Mouse (Mus musculus) neural tube, embryonic 14.5 days (tissue): ENCODE measurements around the gene Camk1g. TPM values are rescaled to one million over a fixed set of nuclear protein-coding genes. Genes with fewer than 3 reads are reported as not detected.

Source experiments
- ATAC-seq: fragments of 200-750 bp; cut with Nextera tagmentation; 2 replicates; pipeline ENCODE4 v1.8.0; 2017; ENCODE audit warnings: low read depth, mild to moderate bottlenecking, moderate TSS enrichment, moderate library complexity
- H3K27ac ChIP-seq: fragments of 300-500 bp; sonication (generic); 2 replicates; pipeline ENCODE4 v1.5.1; 2014; ENCODE audit warnings: low read depth, mild to moderate bottlenecking, control low read depth, low read length, moderate library complexity, mixed read lengths
- H3K27me3 ChIP-seq: fragments of 300-500 bp; sonication (generic); 2 replicates; pipeline ENCODE4 v1.6.1; 2014; ENCODE audit warnings: low read length; ENCODE audit not compliant: control insufficient read depth, insufficient read depth
- H3K36me3 ChIP-seq: fragments of 300-500 bp; sonication (generic); 2 replicates; pipeline ENCODE4 v1.6.1; 2014; ENCODE audit warnings: low read length, mixed read lengths; ENCODE audit not compliant: control insufficient read depth, insufficient read depth
- H3K4me1 ChIP-seq: fragments of 300-500 bp; sonication (generic); 2 replicates; pipeline ENCODE4 v1.6.1; 2014; ENCODE audit warnings: low read length; ENCODE audit not compliant: control insufficient read depth, insufficient read depth
- H3K4me2 ChIP-seq: fragments of 300-500 bp; sonication (generic); 2 replicates; pipeline ENCODE4 v1.6.1; 2014; ENCODE audit warnings: mild to moderate bottlenecking, low read depth, low read length, control low read depth
- H3K4me3 ChIP-seq: fragments of 300-500 bp; sonication (generic); 2 replicates; pipeline ENCODE4 v1.5.1; 2014; ENCODE audit warnings: low read depth, low read length, control low read depth, mixed read lengths
- H3K9ac ChIP-seq: fragments of 300-500 bp; sonication (generic); replicated peaks from 2 replicates; pipeline ENCODE4 v1.6.1; 2014; ENCODE audit warnings: low read depth, mild to moderate bottlenecking, control low read depth, low read length, mixed read lengths
- H3K9me3 ChIP-seq: fragments of 300-500 bp; sonication (generic); 2 replicates; pipeline ENCODE4 v1.6.1; 2016; ENCODE audit warnings: low read length; ENCODE audit not compliant: control insufficient read depth
- WGBS: fragments of 180-500 bp; shearing (Covaris S2); extraction: QIAGEN DNeasy Blood & Tissue Kit; methylation state at CpG from one replicate; pipeline ENCODE4 v1.1.7; 2014; 5-methylcytosine and 5-hydroxymethylcytosine counted together
- polyA plus RNA-seq: library from polyadenylated mRNA; unstranded; fragments of >200 nt; fragmentation: Nextera tagmentation; extraction: Ambion mirVana; gene quantifications from 2 replicates; pipeline ENCODE4 v1.2.1, GENCODE M21; 2014

Gene Camk1g
- polyA plus RNA-seq, 1 experiment from 2014 or later, result 51.0 TPM

- H3K9ac ChIP-seq, result no peak overlapping the region
- H3K27ac ChIP-seq, result no peak overlapping the region
- H3K4me3 ChIP-seq, result no peak overlapping the region
- no peaks in the 10 kb centered on the region for H3K9me3 ChIP-seq
- 89% methylated on average over 5 of the region's 5 CpGs for WGBS
- H3K4me2 ChIP-seq, result no peak overlapping the region
- no peaks in the 10 kb centered on the region for H3K36me3 ChIP-seq
- no peaks in the 10 kb centered on the region for H3K4me1 ChIP-seq
- no peak for ATAC-seq
- no peaks in the 10 kb centered on the region for H3K27me3 ChIP-seq
Measured at GRCm38 (mm10) chr1:193342198-193342946, 27.7 kb downstream of the Camk1g start.

GRCm38 (mm10) chr1:193338363-193338995, 31.6 kb downstream of the Camk1g start:
- 74% methylated on average over 9 of the region's 9 CpGs for WGBS
- Histone ChIP-seq H3K9ac (0 out of 2 replicates have a peak overlapping the region, but pooled peaks have one; percentile 21), H3K27me3 (no peaks in the 10 kb centered on the region), H3K36me3 (no peaks in the 10 kb centered on the region), H3K4me2 (no peak overlapping the region), H3K4me1 (no peaks in the 10 kb centered on the region), H3K27ac (peak overlapping the region; percentile 34), H3K9me3 (no peaks in the 10 kb centered on the region), H3K4me3 (no peak overlapping the region)
- ATAC-seq, result peak; percentile 48; the same call in 1 of the 2 replicates

GRCm38 (mm10) chr1:193337787-193338310, 32.2 kb downstream of the Camk1g start:
- Histone ChIP-seq H3K4me3 (no peak overlapping the region), H3K36me3 (no peaks in the 10 kb centered on the region), H3K27ac (no peak overlapping the region; the same call in 1 of the 2 replicates), H3K4me2 (no peak overlapping the region), H3K4me1 (no peaks in the 10 kb centered on the region), H3K27me3 (no peaks in the 10 kb centered on the region), H3K9ac (0 out of 2 replicates have a peak overlapping the region, but pooled peaks have one; percentile 21), H3K9me3 (no peaks in the 10 kb centered on the region)
- no peak for ATAC-seq
- WGBS, result 63% methylated on average over 4 of the region's 4 CpGs

- H3K27me3 ChIP-seq, result no peaks in the 10 kb centered on the region
- H3K4me3 ChIP-seq, result no peak overlapping the region
- H3K9ac ChIP-seq, result no peak overlapping the region
- no peaks in the 10 kb centered on the region for H3K4me1 ChIP-seq
- no peak for ATAC-seq
- no peaks in the 10 kb centered on the region for H3K36me3 ChIP-seq
- no peaks in the 10 kb centered on the region for H3K9me3 ChIP-seq
- 86% methylated on average over 9 of the region's 9 CpGs for WGBS
- no peak overlapping the region for H3K4me2 ChIP-seq
- H3K27ac ChIP-seq, result no peak overlapping the region
Measured at GRCm38 (mm10) chr1:193337018-193337321, 33.1 kb downstream of the Camk1g start.

GRCm38 (mm10) chr1:193336122-193337017, 33.7 kb downstream of the Camk1g start:
- no peak overlapping the region for H3K9ac ChIP-seq
- no peaks in the 10 kb centered on the region for H3K36me3 ChIP-seq
- H3K9me3 ChIP-seq, result no peaks in the 10 kb centered on the region
- no peak overlapping the region for H3K4me2 ChIP-seq
- H3K27ac ChIP-seq, result no peak overlapping the region
- WGBS, result 80% methylated on average over 7 of the region's 7 CpGs
- no peak overlapping the region for H3K4me3 ChIP-seq
- no peaks in the 10 kb centered on the region for H3K27me3 ChIP-seq
- no peaks in the 10 kb centered on the region for H3K4me1 ChIP-seq
- no peak for ATAC-seq

GRCm38 (mm10) chr1:193334546-193334945, 35.6 kb downstream of the Camk1g start:
- no peaks in the 10 kb centered on the region for H3K9me3 ChIP-seq
- H3K4me3 ChIP-seq, result no peak overlapping the region
- no peak for ATAC-seq
- H3K27ac ChIP-seq, result no peak overlapping the region
- H3K27me3 ChIP-seq, result no peaks in the 10 kb centered on the region
- 75% methylated on average over 6 of the region's 6 CpGs for WGBS
- no peaks in the 10 kb centered on the region for H3K4me1 ChIP-seq
- H3K36me3 ChIP-seq, result no peaks in the 10 kb centered on the region
- no peak overlapping the region for H3K4me2 ChIP-seq
- no peak overlapping the region for H3K9ac ChIP-seq

GRCm38 (mm10) chr1:193333776-193334175, 36.3 kb downstream of the Camk1g start:
- Histone ChIP-seq H3K27ac (no peak overlapping the region), H3K9me3 (no peaks in the 10 kb centered on the region), H3K9ac (no peak overlapping the region), H3K4me2 (no peak overlapping the region), H3K4me1 (no peaks in the 10 kb centered on the region), H3K27me3 (no peaks in the 10 kb centered on the region), H3K36me3 (no peaks in the 10 kb centered on the region), H3K4me3 (no peak overlapping the region)
- WGBS, result 80% methylated on average over 3 of the region's 3 CpGs
- ATAC-seq, result no peak

- ATAC-seq, result no peak
- no peak overlapping the region for H3K4me3 ChIP-seq
- no peak overlapping the region for H3K27ac ChIP-seq
- no peaks in the 10 kb centered on the region for H3K36me3 ChIP-seq
- no peaks in the 10 kb centered on the region for H3K27me3 ChIP-seq
- H3K9me3 ChIP-seq, result no peaks in the 10 kb centered on the region
- 94% methylated on average over 1 of the region's 1 CpGs for WGBS
- H3K9ac ChIP-seq, result no peak overlapping the region
- H3K4me1 ChIP-seq, result no peaks in the 10 kb centered on the region
- H3K4me2 ChIP-seq, result no peak overlapping the region
Measured at GRCm38 (mm10) chr1:193332671-193333070, 37.4 kb downstream of the Camk1g start.
